Mouse (Mus musculus): ENCODE measurements around the gene Comtd1. TPM values are rescaled to one million over a fixed set of nuclear protein-coding genes. Genes with fewer than 3 reads are reported as not detected.

Gene Comtd1
- polyA plus RNA-seq, 1 experiment from 2014 or later = 16.6 TPM

GRCm38 (mm10) chr14:21824938-21825337, 23.8 kb downstream of the Comtd1 start, which contains the start of gene Vdac2:
TSS of gene Vdac2 (plus strand) at chr14:21825238.
- peaks cover 5% of the 10 kb centered on the region for H3K4me1 ChIP-seq

DNA sequence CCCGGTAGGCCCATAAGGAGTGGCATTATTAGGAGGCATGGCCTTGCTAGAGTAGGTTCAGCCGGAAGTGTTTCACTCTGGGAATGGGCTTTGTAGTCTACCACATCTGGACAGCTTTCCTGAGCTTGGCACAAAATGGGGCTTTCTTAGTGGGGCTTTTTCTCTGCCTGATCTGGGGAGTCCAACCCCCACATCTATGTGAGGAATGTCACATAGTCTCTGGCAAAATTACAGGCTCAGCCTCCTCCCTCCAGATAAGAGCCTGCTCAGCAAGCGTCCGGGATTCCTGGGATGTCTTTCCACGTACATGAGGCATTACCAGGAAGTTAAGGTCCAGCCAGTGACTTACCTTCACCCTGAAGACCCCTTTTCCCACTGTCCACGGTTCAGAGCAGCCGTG, 24.9 kb downstream of the Comtd1 start:
- H3K9me3 ChIP-seq = no peaks in the 10 kb centered on the region
- H3K27me3 ChIP-seq (ENCODE audit: poor library complexity, severe bottlenecking) = no peaks in the 10 kb centered on the region
- peaks cover 5% of the 10 kb centered on the region for H3K4me1 ChIP-seq
- no peaks in the 10 kb centered on the region for H3K36me3 ChIP-seq (replicated peaks)
- H3K4me3 ChIP-seq = no peak overlapping the region
- no peak for DNase-seq (ENCODE audit: extremely low spot score, low spot score)
- WGBS = 87% methylated on average over 7 of the region's 7 CpGs
- H3K27ac ChIP-seq = no peak overlapping the region

More at GRCm38 (mm10) chr14:21824938-21825337, 23.8 kb downstream of the Comtd1 start, which contains the start of gene Vdac2:
- H3K4me3 ChIP-seq = no peak within 1 kb of the TSS
- no peak for DNase-seq (ENCODE audit: extremely low spot score, low spot score)
- no peaks in the 10 kb centered on the region for H3K27me3 ChIP-seq (ENCODE audit: poor library complexity, severe bottlenecking)
- no peaks in the 10 kb centered on the region for H3K36me3 ChIP-seq (replicated peaks)
- H3K9me3 ChIP-seq = no peaks in the 10 kb centered on the region
- no peak within 1 kb of the TSS for H3K27ac ChIP-seq
- 88% methylated on average over 2 of the region's 2 CpGs for WGBS

- 78% methylated on average over 7 of the region's 7 CpGs for WGBS
- Histone ChIP-seq H3K9me3 (no peaks in the 10 kb centered on the region), H3K4me3 (no peak overlapping the region), H3K36me3 (replicated peaks) (no peaks in the 10 kb centered on the region), H3K4me1 (peaks cover 5% of the 10 kb centered on the region), H3K27ac (peak overlapping the region; percentile 53; the same call in 1 of the 2 replicates), H3K27me3 (ENCODE audit: poor library complexity, severe bottlenecking) (no peaks in the 10 kb centered on the region)
- DNase-seq (ENCODE audit: extremely low spot score, low spot score) = no peak
Measured at GRCm38 (mm10) chr14:21822795-21823374, 25.9 kb downstream of the Comtd1 start.

DNA sequence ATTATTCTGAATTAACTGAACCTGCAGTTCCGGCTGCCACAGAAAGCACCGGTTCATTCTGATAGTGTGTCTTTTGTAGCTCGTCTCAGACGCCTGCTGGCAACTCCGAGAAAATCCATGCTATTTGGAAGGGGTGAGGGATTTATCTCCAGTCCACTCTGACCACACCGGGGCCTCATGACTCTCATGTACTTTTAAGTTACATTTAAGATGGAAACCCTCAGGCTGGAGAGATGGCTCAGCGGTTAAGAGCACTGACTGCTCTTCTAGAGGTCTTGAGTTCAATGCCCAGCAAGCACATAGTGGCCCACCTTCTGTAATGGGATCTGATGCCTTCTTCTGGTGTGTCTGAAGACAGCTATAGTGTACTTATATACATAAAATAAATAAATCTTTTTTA, 26.5 kb downstream of the Comtd1 start:
- no peak overlapping the region for H3K27ac ChIP-seq
- no peak for DNase-seq (ENCODE audit: extremely low spot score, low spot score)
- H3K9me3 ChIP-seq = no peaks in the 10 kb centered on the region
- H3K36me3 ChIP-seq (replicated peaks) = no peaks in the 10 kb centered on the region
- H3K27me3 ChIP-seq (ENCODE audit: poor library complexity, severe bottlenecking) = no peaks in the 10 kb centered on the region
- no peak overlapping the region for H3K4me3 ChIP-seq
- 73% methylated on average over 7 of the region's 7 CpGs for WGBS
- peaks cover 5% of the 10 kb centered on the region for H3K4me1 ChIP-seq

GRCm38 (mm10) chr14:21820880-21821505, 27.8 kb downstream of the Comtd1 start:
- Histone ChIP-seq H3K9me3 (no peaks in the 10 kb centered on the region), H3K36me3 (replicated peaks) (no peaks in the 10 kb centered on the region), H3K27ac (no peak overlapping the region), H3K27me3 (ENCODE audit: poor library complexity, severe bottlenecking) (no peaks in the 10 kb centered on the region), H3K4me3 (no peak overlapping the region), H3K4me1 (peaks cover 5% of the 10 kb centered on the region)
- DNase-seq (ENCODE audit: extremely low spot score, low spot score) = no peak
- WGBS = 92% methylated on average over 4 of the region's 4 CpGs

GRCm38 (mm10) chr14:21817453-21817852, 31.3 kb downstream of the Comtd1 start:
- Histone ChIP-seq H3K36me3 (replicated peaks) (no peaks in the 10 kb centered on the region), H3K4me3 (no peak overlapping the region), H3K27ac (no peak overlapping the region), H3K4me1 (no peaks in the 10 kb centered on the region), H3K9me3 (no peaks in the 10 kb centered on the region), H3K27me3 (ENCODE audit: poor library complexity, severe bottlenecking) (no peaks in the 10 kb centered on the region)
- 45% methylated on average over 4 of the region's 4 CpGs for WGBS
- no peak for DNase-seq (ENCODE audit: extremely low spot score, low spot score)

DNA sequence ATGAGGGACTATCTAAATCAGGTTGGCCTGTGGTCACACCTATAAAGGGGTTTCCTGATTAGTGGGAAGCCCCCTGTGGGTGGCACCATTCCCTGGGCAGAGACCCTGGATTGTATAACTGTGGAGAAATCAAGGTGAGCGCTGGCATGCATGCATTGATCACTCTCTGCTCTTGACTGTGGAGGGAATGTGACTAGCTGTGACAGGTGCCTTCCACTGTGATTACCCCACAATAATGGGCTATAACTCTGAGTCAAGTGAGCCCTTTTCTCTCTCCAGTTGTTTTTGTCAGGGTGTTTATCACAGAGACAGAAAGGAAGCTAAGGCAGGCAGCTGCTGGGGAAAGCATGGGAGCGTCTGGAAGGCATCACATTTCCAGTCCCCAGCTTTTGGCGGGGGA, 32.5 kb downstream of the Comtd1 start:
- Histone ChIP-seq H3K27ac (no peak overlapping the region), H3K27me3 (ENCODE audit: poor library complexity, severe bottlenecking) (no peaks in the 10 kb centered on the region), H3K4me1 (no peaks in the 10 kb centered on the region), H3K4me3 (no peak overlapping the region), H3K9me3 (no peaks in the 10 kb centered on the region), H3K36me3 (replicated peaks) (no peaks in the 10 kb centered on the region)
- 85% methylated on average over 3 of the region's 3 CpGs for WGBS
- no peak for DNase-seq (ENCODE audit: extremely low spot score, low spot score)

GRCm38 (mm10) chr14:21814606-21815005, 34.2 kb downstream of the Comtd1 start:
- H3K9me3 ChIP-seq = no peaks in the 10 kb centered on the region
- DNase-seq (ENCODE audit: extremely low spot score, low spot score) = no peak
- no peaks in the 10 kb centered on the region for H3K4me1 ChIP-seq
- no peaks in the 10 kb centered on the region for H3K27me3 ChIP-seq (ENCODE audit: poor library complexity, severe bottlenecking)
- no peak overlapping the region for H3K4me3 ChIP-seq
- H3K36me3 ChIP-seq (replicated peaks) = no peaks in the 10 kb centered on the region
- 95% methylated on average over 4 of the region's 4 CpGs for WGBS
- H3K27ac ChIP-seq = no peak overlapping the region

DNA sequence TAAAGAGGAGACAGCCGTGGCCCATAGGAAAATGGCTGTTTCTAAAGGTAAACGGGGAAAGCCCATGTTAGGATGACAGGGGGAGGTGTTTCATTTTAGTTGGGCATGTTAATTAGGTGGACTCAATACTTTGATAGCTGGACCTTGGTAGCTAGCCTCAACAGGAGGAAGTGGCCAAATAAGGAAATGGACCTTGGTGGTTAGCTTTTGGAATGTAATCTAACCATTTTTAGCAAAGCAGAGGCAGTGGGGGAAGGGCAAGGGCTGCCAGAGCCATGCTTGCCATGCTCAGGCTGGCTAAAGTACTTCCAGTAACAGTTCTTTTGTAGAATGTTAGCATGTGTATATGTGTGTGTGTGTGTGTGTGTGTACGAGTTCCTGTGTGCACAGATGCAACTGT, 34.9 kb downstream of the Comtd1 start:
- no peak for DNase-seq (ENCODE audit: extremely low spot score, low spot score)
- 89% methylated on average over 3 of the region's 3 CpGs for WGBS

GRCm38 (mm10) chr14:21813216-21813615, 35.6 kb downstream of the Comtd1 start:
- no peak for DNase-seq (ENCODE audit: extremely low spot score, low spot score)
- no peak overlapping the region for H3K27ac ChIP-seq
- H3K36me3 ChIP-seq (replicated peaks) = no peaks in the 10 kb centered on the region
- H3K27me3 ChIP-seq (ENCODE audit: poor library complexity, severe bottlenecking) = no peaks in the 10 kb centered on the region
- no peaks in the 10 kb centered on the region for H3K9me3 ChIP-seq
- H3K4me1 ChIP-seq = no peaks in the 10 kb centered on the region
- 86% methylated on average over 4 of the region's 4 CpGs for WGBS
- H3K4me3 ChIP-seq = no peak overlapping the region

More for the DNA sequence above, 34.9 kb downstream of the Comtd1 start:
- H3K4me3 ChIP-seq = no peak overlapping the region
- H3K9me3 ChIP-seq = no peaks in the 10 kb centered on the region
- H3K27ac ChIP-seq = no peak overlapping the region
- no peaks in the 10 kb centered on the region for H3K4me1 ChIP-seq
- H3K27me3 ChIP-seq (ENCODE audit: poor library complexity, severe bottlenecking) = no peaks in the 10 kb centered on the region
- no peaks in the 10 kb centered on the region for H3K36me3 ChIP-seq (replicated peaks)

- H3K9me3 ChIP-seq = no peaks in the 10 kb centered on the region
- no peaks in the 10 kb centered on the region for H3K4me1 ChIP-seq
- no peak overlapping the region for H3K4me3 ChIP-seq
- DNase-seq (ENCODE audit: extremely low spot score, low spot score) = peak; percentile 59
- WGBS = 24% methylated on average over 14 of the region's 14 CpGs
- no peaks in the 10 kb centered on the region for H3K36me3 ChIP-seq (replicated peaks)
- H3K27ac ChIP-seq = no peak overlapping the region
- no peaks in the 10 kb centered on the region for H3K27me3 ChIP-seq (ENCODE audit: poor library complexity, severe bottlenecking)
Measured at GRCm38 (mm10) chr14:21812590-21813162, 36.1 kb downstream of the Comtd1 start.

GRCm38 (mm10) chr14:21811744-21812393, 36.9 kb downstream of the Comtd1 start:
- no peak for DNase-seq (ENCODE audit: extremely low spot score, low spot score)
- H3K36me3 ChIP-seq (replicated peaks) = no peaks in the 10 kb centered on the region
- no peaks in the 10 kb centered on the region for H3K9me3 ChIP-seq
- no peaks in the 10 kb centered on the region for H3K27me3 ChIP-seq (ENCODE audit: poor library complexity, severe bottlenecking)
- H3K4me1 ChIP-seq = no peaks in the 10 kb centered on the region
- no peak overlapping the region for H3K4me3 ChIP-seq
- WGBS = 88% methylated on average over 10 of the region's 10 CpGs
- H3K27ac ChIP-seq = no peak overlapping the region

DNA sequence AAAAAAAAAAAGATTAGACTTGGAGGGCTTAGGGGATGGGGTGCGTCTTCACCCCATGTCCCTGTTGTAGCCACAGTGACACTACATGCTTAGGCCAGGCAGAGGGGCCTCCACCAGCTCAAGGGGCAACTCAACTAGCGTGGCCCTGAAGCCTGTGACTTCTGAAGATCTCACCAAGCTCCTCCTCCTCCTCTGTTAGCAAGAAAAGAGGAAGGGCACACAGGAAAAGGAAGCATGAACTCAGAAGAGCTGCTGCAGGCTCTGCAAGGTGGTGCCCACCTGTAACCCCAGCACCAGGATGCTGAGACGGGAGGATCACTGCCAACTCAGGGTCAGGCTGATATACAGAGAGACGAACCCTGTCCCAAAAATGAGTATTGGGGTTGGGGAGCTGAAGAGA, 37.5 kb downstream of the Comtd1 start:
- no peaks in the 10 kb centered on the region for H3K4me1 ChIP-seq
- H3K27me3 ChIP-seq (ENCODE audit: poor library complexity, severe bottlenecking) = no peaks in the 10 kb centered on the region
- no peak for DNase-seq (ENCODE audit: extremely low spot score, low spot score)
- WGBS = 88% methylated on average over 4 of the region's 4 CpGs
- H3K9me3 ChIP-seq = no peaks in the 10 kb centered on the region
- no peak overlapping the region for H3K27ac ChIP-seq
- no peaks in the 10 kb centered on the region for H3K36me3 ChIP-seq (replicated peaks)
- no peak overlapping the region for H3K4me3 ChIP-seq

Measured in forebrain, embryonic 10.5 days (tissue).